Mouse (Mus musculus): ENCODE results near the gene Eda. TPM values are rescaled to one million over a fixed set of nuclear protein-coding genes. Genes with fewer than 3 reads are reported as not detected.
"Not testable (repeated sequence)": the region's sequence is repeated elsewhere in the genome, so short reads cannot be mapped to it uniquely, and the experiment has no call there.

Gene Eda
- polyA plus RNA-seq, 1 experiment = not detected

GRCm38 (mm10) chrX:100394223-100394861, 418.9 kb downstream of the Eda start:
- Histone ChIP-seq H3K4me1 (ENCODE audit: control insufficient read depth, insufficient read depth, low read length) (no peaks in the 10 kb centered on the region), H3K27ac (ENCODE audit: insufficient read depth, low read depth, low read length) (no peak overlapping the region), H3K4me3 (ENCODE audit: insufficient read depth, low read depth, low read length) (no peak overlapping the region)
- TF ChIP-seq CTCF (IDR thresholded peaks at IDR 0.05; ENCODE audit: insufficient read depth, low read depth, low read length) = no peak
- 70% methylated on average over 7 of the region's 7 CpGs for whole genome bisulfite sequencing

- no peak for TF ChIP-seq CTCF (IDR thresholded peaks at IDR 0.05; ENCODE audit: insufficient read depth, low read depth, low read length)
- TF ChIP-seq POLR2A (IDR thresholded peaks at IDR 0.05; ENCODE audit: insufficient read depth, low read depth, low read length) = no peak
- no peaks in the 10 kb centered on the region for H3K4me1 ChIP-seq (ENCODE audit: control insufficient read depth, insufficient read depth, low read length)
- WGBS = 88% methylated on average over 8 of the region's 8 CpGs
- H3K4me3 ChIP-seq (ENCODE audit: insufficient read depth, low read depth, low read length) = no peak overlapping the region
- no peak overlapping the region for H3K27ac ChIP-seq (ENCODE audit: insufficient read depth, low read depth, low read length)
Measured at GRCm38 (mm10) chrX:100395026-100395425, 419.6 kb downstream of the Eda start.

- TF ChIP-seq CTCF (IDR thresholded peaks at IDR 0.05; ENCODE audit: insufficient read depth, low read depth, low read length) = no peak
- TF ChIP-seq POLR2A (IDR thresholded peaks at IDR 0.05; ENCODE audit: insufficient read depth, low read depth, low read length) = no peak
- Histone ChIP-seq H3K27ac (ENCODE audit: insufficient read depth, low read depth, low read length) (no peak overlapping the region), H3K4me1 (ENCODE audit: control insufficient read depth, insufficient read depth, low read length) (no peaks in the 10 kb centered on the region), H3K4me3 (ENCODE audit: insufficient read depth, low read depth, low read length) (no peak overlapping the region)
Measured at GRCm38 (mm10) chrX:100400900-100401299, 425.5 kb downstream of the Eda start.

GRCm38 (mm10) chrX:100401657-100402056, 426.3 kb downstream of the Eda start:
- TF ChIP-seq CTCF (IDR thresholded peaks at IDR 0.05; ENCODE audit: insufficient read depth, low read depth, low read length) (no peak), POLR2A (IDR thresholded peaks at IDR 0.05; ENCODE audit: insufficient read depth, low read depth, low read length) (no peak)
- Histone ChIP-seq H3K27ac (ENCODE audit: insufficient read depth, low read depth, low read length) (no peak overlapping the region), H3K4me1 (ENCODE audit: control insufficient read depth, insufficient read depth, low read length) (no peaks in the 10 kb centered on the region), H3K4me3 (ENCODE audit: insufficient read depth, low read depth, low read length) (no peak overlapping the region)
- WGBS = 84% methylated on average over 5 of the region's 5 CpGs

- 80% methylated on average over 1 of the region's 1 CpGs for WGBS
- Histone ChIP-seq H3K4me3 (ENCODE audit: insufficient read depth, low read depth, low read length) (no peak overlapping the region), H3K4me1 (ENCODE audit: control insufficient read depth, insufficient read depth, low read length) (no peaks in the 10 kb centered on the region), H3K27ac (ENCODE audit: insufficient read depth, low read depth, low read length) (no peak overlapping the region)
- TF ChIP-seq POLR2A (IDR thresholded peaks at IDR 0.05; ENCODE audit: insufficient read depth, low read depth, low read length) (no peak), CTCF (IDR thresholded peaks at IDR 0.05; ENCODE audit: insufficient read depth, low read depth, low read length) (no peak)
Measured at GRCm38 (mm10) chrX:100409245-100409644, 433.8 kb downstream of the Eda start.

GRCm38 (mm10) chrX:100428693-100429092, 453.3 kb downstream of the Eda start, which contains the start of gene Otud6a:
TSS of gene Otud6a (plus strand) at chrX:100429013.
- Histone ChIP-seq H3K4me1 (ENCODE audit: control insufficient read depth, insufficient read depth, low read length) (no peaks in the 10 kb centered on the region), H3K4me3 (ENCODE audit: insufficient read depth, low read depth, low read length) (no peak within 1 kb of the TSS), H3K27ac (ENCODE audit: insufficient read depth, low read depth, low read length) (no peak within 1 kb of the TSS)
- 89% methylated on average over 21 of the region's 21 CpGs for WGBS
- TF ChIP-seq POLR2A (IDR thresholded peaks at IDR 0.05; ENCODE audit: insufficient read depth, low read depth, low read length) (no peak), CTCF (IDR thresholded peaks at IDR 0.05; ENCODE audit: insufficient read depth, low read depth, low read length) (no peak)

GRCm38 (mm10) chrX:100432311-100432710, 456.9 kb downstream of the Eda start:
- no peak overlapping the region for H3K27ac ChIP-seq (ENCODE audit: insufficient read depth, low read depth, low read length)
- no peak overlapping the region for H3K4me3 ChIP-seq (ENCODE audit: insufficient read depth, low read depth, low read length)
- H3K4me1 ChIP-seq (ENCODE audit: control insufficient read depth, insufficient read depth, low read length) = no peaks in the 10 kb centered on the region
- TF ChIP-seq POLR2A (IDR thresholded peaks at IDR 0.05; ENCODE audit: insufficient read depth, low read depth, low read length) (no peak), CTCF (IDR thresholded peaks at IDR 0.05; ENCODE audit: insufficient read depth, low read depth, low read length) (no peak)
- 74% methylated on average over 3 of the region's 3 CpGs for WGBS

GRCm38 (mm10) chrX:100442617-100443016, 467.2 kb downstream of the Eda start, which contains the start of gene Awat2:
TSS of gene Awat2 (minus strand) at chrX:100442717.
- H3K27ac ChIP-seq (ENCODE audit: insufficient read depth, low read depth, low read length); H3K4me1 ChIP-seq (ENCODE audit: control insufficient read depth, insufficient read depth, low read length); H3K4me3 ChIP-seq (ENCODE audit: insufficient read depth, low read depth, low read length): not testable (repeated sequence)
- 91% methylated on average over 2 of the region's 2 CpGs for WGBS

- TF ChIP-seq POLR2A (IDR thresholded peaks at IDR 0.05; ENCODE audit: insufficient read depth, low read depth, low read length) (no peak), CTCF (IDR thresholded peaks at IDR 0.05; ENCODE audit: insufficient read depth, low read depth, low read length) (no peak)
- no peak overlapping the region for H3K27ac ChIP-seq (ENCODE audit: insufficient read depth, low read depth, low read length)
- H3K4me3 ChIP-seq (ENCODE audit: insufficient read depth, low read depth, low read length) = no peak overlapping the region
- H3K4me1 ChIP-seq (ENCODE audit: control insufficient read depth, insufficient read depth, low read length) = no peaks in the 10 kb centered on the region
- 95% methylated on average over 7 of the region's 7 CpGs for WGBS
Measured at GRCm38 (mm10) chrX:100443532-100443931, 468.1 kb downstream of the Eda start.

Other genes with a start within 250 kb of the Eda start
- gene Tmem28, start 154.6 kb upstream of the Eda start, polyA plus RNA-seq (2012; ENCODE audit: insufficient read depth, insufficient read length, low replicate concordance, missing spikeins) = not detected in 2 replicates

Measured in olfactory bulb, adult 2 months (tissue).